Mouse (Mus musculus) hindbrain, postnatal 0 days (tissue): ENCODE results near the gene Plekha6. TPM values are rescaled to one million over a fixed set of nuclear protein-coding genes. Genes with fewer than 3 reads are reported as not detected.

Experiments
- ATAC-seq: fragments of 200-750 bp; cut with Nextera tagmentation; 2 replicates; pipeline ENCODE4 v1.8.0; 2017; ENCODE audit warnings: mild to moderate bottlenecking, moderate TSS enrichment, moderate library complexity
- DNase-seq: peaks from one replicate; pipeline ENCODE4 v3.0.0-alpha.2; 2015; ENCODE audit warnings: low spot score
- H3K27ac ChIP-seq: fragments of 300-500 bp; sonication (generic); 2 replicates; pipeline ENCODE4 v1.5.1; 2014; ENCODE audit warnings: mild to moderate bottlenecking
- H3K27me3 ChIP-seq: fragments of 300-500 bp; sonication (generic); 2 replicates; pipeline ENCODE4 v1.6.1; 2014; ENCODE audit warnings: low read length, mixed read lengths; ENCODE audit not compliant: insufficient read depth
- H3K36me3 ChIP-seq: fragments of 300-500 bp; sonication (generic); 2 replicates; pipeline ENCODE4 v1.6.1; 2014; ENCODE audit warnings: low read length, mixed read lengths; ENCODE audit not compliant: insufficient read depth
- H3K4me1 ChIP-seq: fragments of 300-500 bp; sonication (generic); 2 replicates; pipeline ENCODE4 v1.6.1; 2014; ENCODE audit warnings: antibody characterized with exemption, low read length, mixed read lengths; ENCODE audit not compliant: insufficient read depth
- H3K4me2 ChIP-seq: fragments of 300-500 bp; sonication (generic); 2 replicates; pipeline ENCODE4 v1.6.1; 2014; ENCODE audit warnings: low read depth, mild to moderate bottlenecking, low read length, moderate library complexity, mixed read lengths
- H3K4me3 ChIP-seq: fragments of 300-500 bp; sonication (generic); 2 replicates; pipeline ENCODE4 v1.5.1; 2014; ENCODE audit warnings: low read length
- H3K9ac ChIP-seq: fragments of 300-500 bp; sonication (generic); replicated peaks from 2 replicates; pipeline ENCODE4 v1.6.1; 2014; ENCODE audit warnings: mild to moderate bottlenecking, low read length, moderate library complexity, mixed read lengths
- H3K9me3 ChIP-seq: fragments of 300-500 bp; sonication (generic); 2 replicates; pipeline ENCODE4 v1.6.1; 2016; ENCODE audit warnings: low read length, mixed read lengths
- CTCF ChIP-seq: IDR thresholded peaks from 2 replicates; pipeline ENCODE4 v1.5.1; 2016; ENCODE audit warnings: antibody characterized with exemption, control low read depth, low read depth
- WGBS: fragments of 180-500 bp; shearing (Covaris S2); extraction: QIAGEN DNeasy Blood & Tissue Kit; methylation state at CpG from one replicate; pipeline ENCODE4 v1.1.7; 2014; 5-methylcytosine and 5-hydroxymethylcytosine counted together
- polyA plus RNA-seq: library from polyadenylated mRNA; unstranded; fragments of >200 nt; fragmentation: Nextera tagmentation; extraction: Ambion mirVana; gene quantifications from 2 replicates; pipeline ENCODE4 v1.2.1, GENCODE M21; 2015
- total RNA-seq: library from RNA; depleted of rRNA; stranded (reverse); fragments of >200 nt; gene quantifications from 2 replicates; pipeline ENCODE4 v1.2.3, GENCODE M21; 2014

Plekha6 gene
- total and polyA plus RNA-seq, 2 experiments from 2014 or later, result 9.7 to 41.0 TPM

DNA sequence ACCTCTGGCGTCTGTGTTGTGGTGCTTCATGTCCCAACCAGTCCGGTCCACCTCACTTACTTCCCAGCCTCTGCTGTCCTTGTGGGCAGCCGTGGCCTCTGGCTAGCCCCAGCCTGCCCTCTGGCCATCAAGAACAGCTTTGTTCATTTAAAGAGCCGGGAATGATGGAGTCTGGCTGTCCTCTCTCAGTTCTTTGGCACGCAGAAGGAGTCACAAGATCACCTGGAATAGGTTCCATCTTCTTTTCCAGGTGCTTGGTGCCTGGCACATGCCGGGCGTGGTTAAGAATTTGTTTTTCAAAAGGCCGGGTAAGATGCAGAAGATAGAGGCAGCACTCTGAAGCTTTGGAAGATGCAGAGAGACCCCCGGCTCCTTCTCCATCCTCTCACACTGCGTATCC lies 51.7 kb downstream of the Plekha6 start:
- WGBS, result 76% methylated on average over 10 of the region's 10 CpGs
- H3K9ac ChIP-seq, result no peak overlapping the region
- H3K27me3 ChIP-seq, result no peaks in the 10 kb centered on the region
- peak overlapping the region; percentile 65; the same call in 1 of the 2 replicates for H3K27ac ChIP-seq
- H3K4me3 ChIP-seq, result no peak overlapping the region
- H3K9me3 ChIP-seq, result no peaks in the 10 kb centered on the region
- no peak for TF ChIP-seq CTCF
- H3K4me2 ChIP-seq, result no peak overlapping the region
- no peaks in the 10 kb centered on the region for H3K36me3 ChIP-seq
- ATAC-seq (no peak), DNase-seq (no peak)
- H3K4me1 ChIP-seq, result peaks cover 16% of the 10 kb centered on the region; the same call in 1 of the 2 replicates

DNA sequence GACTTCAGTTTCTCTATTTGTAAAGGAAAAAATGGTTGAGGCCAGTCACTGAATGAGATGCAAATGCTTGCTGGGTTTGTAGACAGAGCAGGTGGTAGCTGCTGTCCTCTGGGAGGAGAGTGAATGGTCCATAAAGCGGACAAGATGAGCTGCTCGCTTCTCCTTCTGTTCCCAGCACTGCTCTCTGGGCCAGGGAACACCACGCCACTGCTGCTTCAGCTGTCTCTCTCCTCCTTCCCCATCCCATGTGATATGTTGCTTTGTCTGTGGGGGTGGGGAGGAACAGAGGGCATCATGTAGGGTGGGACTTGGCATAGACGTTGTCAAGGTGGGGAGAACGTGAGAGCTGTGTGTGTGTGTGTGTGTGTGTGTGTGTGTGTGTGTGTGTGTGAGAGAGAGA lies 53.0 kb downstream of the Plekha6 start:
- H3K4me1 ChIP-seq, result peaks cover 14% of the 10 kb centered on the region
- TF ChIP-seq CTCF, result no peak
- H3K36me3 ChIP-seq, result no peaks in the 10 kb centered on the region
- no peak overlapping the region for H3K4me2 ChIP-seq
- DNase-seq, result peak; percentile 69
- H3K9me3 ChIP-seq, result no peaks in the 10 kb centered on the region
- no peak overlapping the region for H3K4me3 ChIP-seq
- peak; percentile 75 for ATAC-seq
- no peaks in the 10 kb centered on the region for H3K27me3 ChIP-seq
- WGBS, result 31% methylated on average over 5 of the region's 5 CpGs
- H3K27ac ChIP-seq, result peak overlapping the region; percentile 65; the same call in 1 of the 2 replicates
- H3K9ac ChIP-seq, result no peak overlapping the region

DNA sequence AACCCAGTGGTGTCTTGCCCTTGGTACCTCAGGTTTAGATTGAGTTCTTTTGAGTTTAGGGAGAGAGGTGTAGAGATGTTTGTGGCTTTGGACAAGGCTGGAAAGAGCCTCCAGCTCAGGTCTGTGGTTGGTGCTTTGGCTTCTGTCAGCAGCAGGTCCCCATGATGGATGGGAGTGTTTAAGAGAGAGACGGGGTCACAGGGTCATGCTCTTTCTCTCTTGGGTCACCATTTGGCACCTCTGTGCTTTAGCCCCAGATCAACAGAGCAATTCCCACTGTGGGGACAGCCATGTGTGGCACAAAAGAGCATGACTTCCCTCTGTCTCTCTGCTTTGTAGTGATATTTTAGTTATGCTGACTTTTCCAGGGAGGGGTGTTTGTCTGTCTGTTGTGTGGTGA lies 55.1 kb downstream of the Plekha6 start:
- no peak for ATAC-seq
- no peak for TF ChIP-seq CTCF
- H3K4me2 ChIP-seq, result no peak overlapping the region
- 71% methylated on average over 1 of the region's 1 CpGs for WGBS
- peaks cover 23% of the 10 kb centered on the region for H3K4me1 ChIP-seq
- H3K27me3 ChIP-seq, result no peaks in the 10 kb centered on the region
- no peak overlapping the region for H3K27ac ChIP-seq
- H3K9me3 ChIP-seq, result no peaks in the 10 kb centered on the region
- H3K4me3 ChIP-seq, result no peak overlapping the region
- no peaks in the 10 kb centered on the region for H3K36me3 ChIP-seq
- no peak overlapping the region for H3K9ac ChIP-seq
- DNase-seq, result no peak

DNA sequence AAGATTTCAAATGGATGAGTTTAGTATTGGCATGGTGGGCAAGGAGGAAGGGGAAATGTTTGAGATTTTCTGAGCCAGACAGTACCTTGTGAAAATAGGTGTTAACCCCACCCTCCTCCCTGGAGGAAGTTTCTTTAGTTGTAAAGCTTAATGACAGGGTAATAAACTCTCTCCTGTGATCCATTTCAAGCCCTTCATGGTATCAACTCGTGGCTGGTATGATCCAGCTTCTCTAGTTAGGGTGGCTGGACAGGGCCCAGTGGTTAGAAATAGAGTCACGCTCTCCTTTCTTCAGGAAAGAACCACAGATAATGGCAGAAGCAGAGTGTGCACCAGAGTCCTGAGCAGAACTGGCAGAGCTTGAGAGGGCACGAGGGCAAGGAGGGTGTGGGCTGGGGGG lies 57.4 kb downstream of the Plekha6 start:
- H3K9ac ChIP-seq, result no peak overlapping the region
- no peaks in the 10 kb centered on the region for H3K36me3 ChIP-seq
- WGBS, result 83% methylated on average over 3 of the region's 3 CpGs
- no peaks in the 10 kb centered on the region for H3K27me3 ChIP-seq
- TF ChIP-seq CTCF, result no peak
- no peak overlapping the region for H3K27ac ChIP-seq
- DNase-seq (no peak), ATAC-seq (no peak)
- H3K4me1 ChIP-seq, result peaks cover 24% of the 10 kb centered on the region
- no peak overlapping the region for H3K4me2 ChIP-seq
- no peaks in the 10 kb centered on the region for H3K9me3 ChIP-seq
- H3K4me3 ChIP-seq, result no peak overlapping the region

DNA sequence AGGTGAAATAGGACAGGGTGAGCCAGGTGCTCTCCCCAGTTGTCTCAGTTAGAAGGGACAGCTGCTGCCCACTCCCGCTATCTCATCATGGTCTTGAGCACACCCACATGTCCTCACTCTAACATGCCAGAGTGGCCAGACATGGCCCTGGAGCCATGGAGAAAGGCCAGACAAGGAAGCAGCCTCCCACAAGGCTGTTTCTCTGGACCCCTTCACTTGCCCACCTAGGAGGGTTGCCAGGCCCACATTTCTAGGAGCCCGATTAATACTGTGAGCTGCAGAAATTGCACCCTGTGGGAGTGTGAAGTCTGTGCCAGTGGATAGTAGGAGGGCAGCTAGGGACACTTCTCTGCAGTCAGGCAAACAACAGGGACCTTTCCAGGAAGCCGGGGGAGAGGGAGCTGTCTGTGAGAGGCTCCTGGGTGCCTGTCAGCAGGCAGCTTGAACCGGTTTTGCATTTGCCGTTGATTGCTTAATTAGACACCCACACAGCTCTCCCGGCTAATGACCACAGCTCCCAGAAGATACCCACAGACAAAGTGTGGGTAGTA lies 58.5 kb downstream of the Plekha6 start:
- Histone ChIP-seq H3K9me3 (no peaks in the 10 kb centered on the region), H3K4me2 (no peak overlapping the region), H3K27ac (0 out of 2 replicates have a peak overlapping the region, but pooled peaks have one; percentile 32), H3K36me3 (no peaks in the 10 kb centered on the region), H3K9ac (no peak overlapping the region), H3K27me3 (no peaks in the 10 kb centered on the region), H3K4me3 (no peak overlapping the region), H3K4me1 (peaks cover 31% of the 10 kb centered on the region)
- DNase-seq (no peak), ATAC-seq (peak; percentile 41; the same call in 1 of the 2 replicates)
- WGBS, result 29% methylated on average over 6 of the region's 6 CpGs
- TF ChIP-seq CTCF, result no peak

DNA sequence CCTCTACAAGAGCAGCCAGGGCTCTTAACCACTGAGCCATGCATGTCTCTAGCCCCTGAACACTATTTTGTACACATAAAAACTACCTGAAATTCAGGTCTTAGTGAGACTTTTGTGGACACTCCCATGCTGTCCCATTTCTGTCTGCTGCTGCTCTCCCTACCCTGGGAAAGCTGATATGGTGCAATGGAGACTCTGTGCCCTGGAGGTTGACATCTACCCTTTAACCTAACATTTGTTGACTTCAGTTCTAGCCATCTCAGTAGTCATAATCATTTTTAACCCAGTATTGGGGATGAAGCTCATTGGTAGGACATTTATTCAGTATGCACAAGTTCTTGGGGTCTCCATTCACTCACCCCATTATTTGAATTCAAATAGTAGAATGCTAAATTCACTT lies 60.7 kb downstream of the Plekha6 start:
- DNase-seq (no peak), ATAC-seq (no peak)
- H3K27ac ChIP-seq, result no peak overlapping the region
- H3K9me3 ChIP-seq, result no peaks in the 10 kb centered on the region
- H3K9ac ChIP-seq, result no peak overlapping the region
- TF ChIP-seq CTCF, result no peak
- peaks cover 35% of the 10 kb centered on the region for H3K4me1 ChIP-seq
- H3K4me3 ChIP-seq, result no peak overlapping the region
- H3K27me3 ChIP-seq, result no peaks in the 10 kb centered on the region
- no peaks in the 10 kb centered on the region for H3K36me3 ChIP-seq
- H3K4me2 ChIP-seq, result no peak overlapping the region

DNA sequence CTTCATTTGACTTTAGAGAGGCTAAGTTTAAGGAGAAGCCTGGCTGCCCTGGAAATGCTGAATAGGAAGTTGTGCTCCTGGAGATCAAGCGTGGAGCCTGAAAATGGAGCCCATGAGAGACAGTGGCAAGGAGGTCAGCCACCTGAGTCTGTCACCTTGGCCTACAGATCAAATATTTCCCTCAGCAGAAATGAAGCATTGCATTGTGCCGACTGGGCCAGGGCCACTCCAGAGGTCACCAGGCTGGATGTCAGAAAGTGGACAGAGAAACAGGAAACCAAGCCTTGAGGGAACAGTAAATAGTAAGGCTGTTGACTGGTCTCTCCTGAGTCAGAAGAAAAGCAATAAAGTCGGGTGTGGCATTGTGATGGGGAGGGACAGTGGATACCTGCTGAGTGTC lies 61.1 kb downstream of the Plekha6 start:
- no peak overlapping the region for H3K27ac ChIP-seq
- no peak overlapping the region for H3K9ac ChIP-seq
- no peaks in the 10 kb centered on the region for H3K27me3 ChIP-seq
- no peaks in the 10 kb centered on the region for H3K36me3 ChIP-seq
- peaks cover 35% of the 10 kb centered on the region for H3K4me1 ChIP-seq
- no peak overlapping the region for H3K4me3 ChIP-seq
- 82% methylated on average over 3 of the region's 3 CpGs for WGBS
- DNase-seq, result no peak
- H3K4me2 ChIP-seq, result no peak overlapping the region
- H3K9me3 ChIP-seq, result no peaks in the 10 kb centered on the region
- ATAC-seq, result no peak
- TF ChIP-seq CTCF, result no peak
